Mouse (Mus musculus): ENCODE data around the gene Slc34a1.

Slc34a1 gene

DNA sequence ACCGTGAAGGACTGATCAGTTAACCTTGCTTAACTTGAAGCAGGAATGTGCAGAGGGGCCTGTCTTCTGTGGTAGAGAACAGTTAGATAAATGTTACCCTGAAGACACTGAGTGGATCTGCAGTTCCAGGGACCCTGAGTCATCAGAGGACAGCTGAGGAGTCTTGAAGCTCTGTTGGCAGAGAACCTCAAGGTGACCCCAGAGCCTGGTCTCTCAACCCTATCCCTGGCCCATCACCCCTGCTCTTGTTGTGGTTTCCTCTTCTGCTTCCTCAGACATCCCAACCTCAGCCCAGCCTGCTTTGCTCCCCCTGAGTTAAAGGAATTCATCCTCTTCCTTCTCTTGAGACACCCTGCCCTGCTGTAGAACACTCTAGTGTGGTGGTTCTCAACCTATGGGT lies at the start of gene Slc34a1:
Gene Slc34a1, plus strand, starts transcription at position 100 of the 400 bp plus-strand sequence.
- no peak for DNase-seq (ENCODE audit: low spot score)

DNA sequence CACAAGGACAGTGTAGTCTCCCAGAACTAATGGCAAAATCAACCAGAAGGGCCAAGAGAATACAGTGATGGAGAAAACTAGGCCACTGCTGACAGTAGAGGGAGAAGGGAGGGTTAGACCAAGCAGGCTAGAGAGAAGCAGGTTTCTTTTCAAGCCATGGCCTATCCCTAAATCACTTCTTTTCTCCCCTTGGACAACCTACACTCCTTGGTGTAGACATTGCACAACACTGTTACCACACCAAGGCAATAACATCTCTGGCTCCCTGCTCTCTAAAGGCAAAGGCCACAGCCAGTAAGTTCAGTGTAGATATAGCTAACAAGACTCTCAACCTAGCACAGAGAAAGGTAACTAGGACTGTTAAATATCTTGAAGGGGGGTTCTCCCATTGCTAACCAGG lies 36.8 kb upstream of the Slc34a1 start:
- DNase-seq (ENCODE audit: low spot score): no peak

DNA sequence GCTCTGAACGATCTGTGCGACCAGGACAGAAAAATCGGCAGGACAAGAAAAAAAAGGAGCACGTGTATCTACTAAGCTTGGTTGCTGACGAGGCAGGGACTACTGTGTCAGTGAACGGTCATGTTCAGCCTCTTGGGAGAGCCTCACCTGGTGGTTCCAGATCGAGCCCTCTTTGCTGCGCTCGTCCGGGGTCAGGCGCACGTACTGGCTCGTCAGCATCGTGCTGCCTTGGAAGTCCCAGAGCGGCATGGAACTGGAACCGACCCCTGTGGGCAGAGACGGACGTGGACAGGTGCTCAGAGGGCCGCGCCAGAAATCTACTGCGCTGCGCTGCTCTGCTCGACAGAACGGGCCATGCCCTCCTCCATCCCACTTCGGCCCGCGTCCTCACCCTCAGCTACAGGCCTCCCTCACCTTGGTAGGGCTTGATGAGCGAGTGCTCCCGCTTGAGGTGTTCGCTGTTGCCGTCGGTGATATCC lies 36.0 kb upstream of the Slc34a1 start:
- no peak for DNase-seq (ENCODE audit: low spot score)

DNA sequence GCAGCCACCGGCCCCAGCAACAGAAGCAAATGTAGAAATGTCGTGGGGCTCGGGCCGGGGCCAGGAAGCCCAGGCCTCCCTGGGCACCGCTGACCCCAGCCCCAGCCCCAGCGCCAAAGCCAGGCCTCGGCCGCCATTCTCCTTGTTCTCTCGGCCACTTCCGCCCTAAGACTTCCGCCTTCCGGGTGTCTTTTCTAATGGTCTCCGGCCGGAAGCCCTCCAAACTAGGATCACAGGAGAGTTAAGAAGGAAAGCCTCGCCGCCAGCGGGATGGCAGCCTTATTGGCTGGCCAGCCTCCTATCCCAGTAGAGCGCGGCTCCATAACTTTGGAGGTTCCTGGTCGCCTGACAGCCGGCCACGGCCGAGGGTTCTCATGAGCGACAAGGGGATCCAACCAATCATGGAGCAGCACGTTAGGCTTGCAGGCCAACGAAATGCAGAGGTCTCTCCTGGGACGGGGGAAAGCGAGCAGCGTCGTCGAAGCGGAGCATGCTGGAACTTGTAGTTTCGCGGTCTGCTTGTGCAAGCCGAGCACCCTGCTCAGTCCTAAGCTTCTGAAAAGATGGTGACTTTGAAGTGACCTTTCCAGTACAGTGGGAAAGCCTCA lies 35.4 kb upstream of the Slc34a1 start, which contains the start of gene Lman2:
Gene Lman2, minus strand, starts transcription at position 331 of the 608 bp plus-strand sequence.
- DNase-seq (ENCODE audit: low spot score): peak; percentile 98

DNA sequence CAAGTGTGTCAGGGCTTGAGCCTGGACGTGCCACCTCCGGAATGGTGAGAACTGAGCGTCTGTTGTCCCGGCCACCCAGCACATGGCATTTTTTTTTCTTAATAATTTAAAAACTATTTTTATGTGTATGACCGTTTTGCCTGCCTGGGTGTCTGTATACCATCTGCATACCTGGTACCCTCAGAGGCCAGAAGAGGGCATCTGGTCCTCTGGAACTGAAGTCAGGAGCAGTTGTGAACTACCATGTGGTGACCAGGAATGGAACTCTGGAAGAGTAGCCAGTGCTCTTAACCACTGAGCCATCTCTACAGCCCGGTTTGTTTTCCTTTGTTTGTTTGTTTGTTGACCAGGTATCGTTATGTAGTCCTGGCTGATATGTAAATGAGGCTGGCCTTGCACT lies 29.6 kb upstream of the Slc34a1 start:
- DNase-seq (ENCODE audit: low spot score): no peak

DNA sequence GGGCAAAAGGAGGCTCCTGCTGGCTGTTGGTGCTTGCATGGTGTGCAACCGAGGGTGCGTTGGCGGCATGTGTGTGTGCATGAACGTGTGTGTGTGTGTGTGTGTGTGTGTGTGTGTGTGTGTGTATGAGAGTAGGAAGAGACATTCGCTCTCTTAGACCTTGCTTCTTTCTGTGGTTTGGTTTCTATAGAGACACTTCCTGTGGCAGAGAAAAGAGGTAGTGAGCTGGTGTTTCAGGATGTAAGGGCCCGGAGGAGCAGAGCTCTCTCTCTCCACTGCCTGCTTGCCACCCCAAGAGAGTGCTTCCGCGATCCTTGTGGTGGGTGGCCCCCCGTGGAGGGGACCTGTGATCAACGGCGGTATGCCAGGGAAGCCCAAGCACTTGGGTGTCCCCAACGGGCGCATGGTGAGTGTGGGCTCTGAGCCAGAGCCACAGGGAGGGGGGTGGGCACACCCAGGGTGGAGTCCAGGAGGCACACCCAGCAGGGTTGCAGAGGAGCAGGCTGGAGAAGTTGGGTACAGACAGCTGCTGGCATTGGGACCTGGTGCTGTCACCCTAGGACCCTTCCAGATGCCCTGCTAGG lies 28.4 kb upstream of the Slc34a1 start, which contains the start of gene Rgs14:
Gene Rgs14, plus strand, starts transcription at position 202 of the 584 bp plus-strand sequence.
- peak; percentile 73 for DNase-seq (ENCODE audit: low spot score)

DNA sequence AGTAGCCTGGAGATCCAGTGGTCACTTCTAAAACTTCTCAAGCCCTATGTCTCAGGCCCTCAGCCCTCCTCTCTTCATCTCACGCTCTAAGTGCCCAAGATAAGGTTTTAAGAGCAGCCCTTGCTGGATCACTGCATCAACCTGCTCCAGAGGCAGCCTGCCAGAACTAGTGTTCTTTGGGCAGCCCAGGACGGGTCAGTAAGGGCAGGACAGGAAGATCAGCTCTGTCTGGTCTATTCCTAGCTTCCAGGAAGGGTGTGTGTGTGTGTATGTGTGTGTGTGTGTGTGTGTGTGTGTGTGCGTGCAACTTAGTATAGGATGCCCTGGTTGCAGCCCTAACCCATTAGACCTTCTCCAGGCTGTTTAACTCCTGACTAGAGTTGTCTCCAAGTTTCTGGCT lies 27.8 kb upstream of the Slc34a1 start:
- no peak for DNase-seq (ENCODE audit: low spot score)

DNA sequence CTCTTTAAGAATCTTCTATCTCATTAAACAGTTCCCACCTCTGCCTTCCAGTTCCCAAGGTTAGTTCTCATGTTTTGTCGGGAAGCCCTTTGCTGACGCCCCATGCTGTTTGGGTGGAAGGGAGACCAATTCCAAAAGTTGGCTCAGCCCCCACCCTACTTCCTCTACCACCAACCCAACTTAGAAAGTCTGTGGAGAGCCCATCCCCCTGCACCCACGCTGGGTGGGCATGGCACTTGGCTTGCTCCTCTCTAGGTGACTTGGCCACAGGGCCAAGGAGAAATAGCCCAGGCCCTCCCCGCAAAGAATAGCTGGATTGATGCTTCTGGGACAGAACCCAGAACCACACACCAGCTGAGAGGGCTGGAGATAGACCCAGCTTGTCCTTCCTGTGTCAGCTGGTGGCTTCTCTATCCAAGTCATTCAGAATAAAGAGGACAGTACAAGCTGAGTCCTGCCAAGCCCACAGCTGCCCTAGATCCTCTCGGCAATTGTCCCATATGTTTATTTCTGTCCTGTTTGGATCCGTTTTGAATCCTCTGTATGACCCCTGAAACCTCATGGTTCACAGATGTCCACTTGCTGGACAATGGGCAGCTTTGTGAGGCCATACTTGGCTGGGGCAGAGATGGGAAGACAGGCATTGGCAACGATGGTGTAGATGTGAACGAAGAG lies 26.8 kb upstream of the Slc34a1 start:
- no peak for DNase-seq (ENCODE audit: low spot score)

DNA sequence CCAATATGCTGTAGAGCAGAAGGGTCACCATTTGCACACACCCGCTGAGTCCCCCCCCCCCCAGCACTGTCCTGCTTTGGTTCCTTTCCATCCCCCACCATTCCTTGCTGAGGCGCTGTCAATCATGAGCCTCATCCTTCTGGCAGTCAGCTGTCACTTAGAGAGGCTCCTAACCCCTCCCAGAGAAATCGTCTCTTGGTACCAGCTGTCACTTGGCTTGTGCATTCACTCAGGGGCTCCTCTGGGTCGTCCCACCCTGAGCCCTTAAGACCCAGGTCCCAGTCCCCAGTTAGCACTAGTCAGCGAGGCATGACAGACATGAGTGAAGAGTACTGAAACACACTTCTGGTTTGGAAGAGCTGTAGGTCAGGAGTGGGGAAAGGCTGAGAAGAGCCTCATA lies 26.2 kb upstream of the Slc34a1 start:
- DNase-seq (ENCODE audit: low spot score): no peak

DNA sequence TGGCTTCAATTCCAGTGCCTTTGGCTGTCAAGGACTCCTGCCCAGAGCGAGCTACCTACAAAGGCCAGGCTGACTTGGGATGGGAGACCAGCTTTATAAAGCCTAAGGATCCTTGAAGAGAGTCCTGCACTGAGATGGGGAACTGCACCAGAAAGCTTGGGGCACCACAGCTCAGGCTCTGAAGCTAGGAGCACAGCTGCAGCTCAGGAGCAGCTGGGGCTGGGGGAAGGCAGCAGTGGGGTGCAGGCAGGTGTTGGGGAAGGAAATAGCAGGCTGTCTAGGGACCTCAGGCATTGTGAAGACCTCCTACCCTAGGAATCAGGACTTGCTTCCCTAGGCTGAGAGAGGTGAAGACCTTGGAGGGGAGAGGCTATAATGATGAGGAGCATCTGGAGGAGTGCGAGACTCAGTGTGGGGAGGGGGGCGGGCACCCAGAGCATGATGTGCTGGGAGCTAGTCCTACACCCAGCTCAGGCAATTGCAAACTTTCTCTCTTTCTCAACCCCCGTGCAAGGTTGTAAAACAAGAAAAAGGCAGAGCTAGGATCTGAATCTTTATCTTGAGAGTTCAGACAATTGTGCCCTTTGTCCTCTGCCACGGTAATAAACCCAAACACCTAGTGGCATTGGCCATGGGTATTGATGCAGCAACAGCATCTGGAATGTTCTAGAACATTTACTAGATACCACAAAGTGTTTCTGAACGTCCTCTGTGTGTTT lies 23.6 kb upstream of the Slc34a1 start:
- DNase-seq (ENCODE audit: low spot score): no peak

DNA sequence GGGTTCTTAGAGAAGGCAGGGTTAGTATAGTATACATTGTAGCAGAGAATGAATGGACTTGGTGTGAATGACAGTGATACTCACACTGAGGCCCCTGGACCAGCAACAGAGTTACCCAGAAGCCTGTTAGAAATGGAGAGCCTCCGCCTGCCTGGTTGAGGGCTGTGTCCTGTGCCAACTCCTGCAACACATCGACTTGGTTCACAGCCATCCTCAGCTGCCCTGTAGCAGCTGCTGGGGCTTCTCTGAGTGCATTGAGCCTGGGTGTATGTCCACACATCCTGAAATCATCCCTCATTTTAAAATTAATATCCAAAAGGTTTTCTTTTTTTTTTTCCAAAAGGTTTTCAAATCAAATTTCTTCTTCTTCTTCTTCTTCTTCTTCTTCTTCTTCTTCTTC lies 22.1 kb upstream of the Slc34a1 start:
- DNase-seq (ENCODE audit: low spot score): no peak

DNA sequence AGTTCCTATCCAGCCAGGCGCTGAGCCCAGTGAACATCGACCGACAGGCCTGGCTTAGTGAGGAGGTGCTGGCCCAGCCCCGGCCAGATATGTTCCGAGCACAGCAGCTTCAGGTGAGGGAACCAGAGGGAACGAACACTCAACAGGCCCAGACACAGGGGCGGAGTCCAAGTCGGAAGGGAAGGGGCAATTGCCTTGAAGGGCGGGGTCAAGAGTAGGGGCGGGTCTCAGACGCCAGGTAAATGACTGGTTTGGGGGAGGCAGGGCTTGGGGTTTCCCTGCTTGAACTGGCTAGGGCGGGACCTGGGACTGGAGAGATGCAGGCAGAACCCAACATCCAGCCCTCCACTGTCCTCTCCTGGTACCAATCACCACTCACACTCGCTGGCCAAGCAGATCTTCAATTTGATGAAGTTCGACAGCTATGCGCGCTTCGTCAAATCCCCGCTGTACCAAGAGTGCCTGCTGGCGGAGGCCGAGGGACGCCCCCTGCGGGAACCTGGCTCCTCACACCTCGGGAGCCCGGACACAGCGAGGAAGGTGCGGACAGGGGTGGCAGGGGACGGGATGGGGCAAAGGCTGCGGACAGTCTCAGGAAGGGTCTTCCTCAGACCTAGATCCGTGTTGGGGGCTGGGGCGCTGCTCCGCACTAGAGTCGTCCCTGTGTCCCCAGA lies 18.9 kb upstream of the Slc34a1 start:
- no peak for DNase-seq (ENCODE audit: low spot score)

DNA sequence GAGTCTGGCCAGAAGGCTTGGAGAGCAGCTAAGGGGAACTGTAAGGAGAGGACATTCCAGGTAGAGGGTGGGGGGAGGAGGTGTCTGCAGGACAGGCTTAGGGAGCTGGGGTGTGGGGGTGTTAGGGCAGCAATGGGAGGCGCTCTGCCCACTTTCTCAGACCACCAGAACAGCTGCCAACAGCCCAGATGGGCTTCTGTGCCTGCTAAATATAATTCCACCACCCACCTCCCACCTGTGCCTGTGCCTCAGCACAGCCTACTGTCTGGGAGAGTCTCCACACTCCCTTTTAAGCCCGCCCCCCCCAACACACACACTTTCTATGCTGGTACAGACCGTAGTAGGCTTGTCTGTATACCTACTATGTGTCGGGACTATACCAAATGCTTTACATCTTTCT lies 16.2 kb upstream of the Slc34a1 start:
- DNase-seq (ENCODE audit: low spot score): no peak

DNA sequence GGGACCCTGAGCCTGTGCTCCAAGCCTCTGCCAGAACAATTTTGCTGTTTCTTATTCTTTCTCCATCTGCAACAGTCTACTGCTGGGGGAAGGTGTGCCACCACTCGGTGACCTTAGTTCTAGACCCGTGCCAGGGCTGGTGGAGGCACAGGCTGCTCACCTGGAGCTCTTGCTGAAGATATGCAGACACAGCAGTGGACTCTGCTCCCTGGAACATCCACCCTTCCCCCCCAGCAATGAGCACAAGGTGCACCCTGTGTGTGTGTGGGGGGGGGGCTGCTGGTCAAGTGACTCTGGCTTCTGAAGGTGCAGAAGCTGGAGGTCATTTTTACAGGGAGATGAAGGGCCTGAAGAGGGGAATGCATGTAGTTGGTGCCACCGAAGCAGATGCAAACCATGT lies 7.3 kb upstream of the Slc34a1 start:
- DNase-seq (ENCODE audit: low spot score): no peak

DNA sequence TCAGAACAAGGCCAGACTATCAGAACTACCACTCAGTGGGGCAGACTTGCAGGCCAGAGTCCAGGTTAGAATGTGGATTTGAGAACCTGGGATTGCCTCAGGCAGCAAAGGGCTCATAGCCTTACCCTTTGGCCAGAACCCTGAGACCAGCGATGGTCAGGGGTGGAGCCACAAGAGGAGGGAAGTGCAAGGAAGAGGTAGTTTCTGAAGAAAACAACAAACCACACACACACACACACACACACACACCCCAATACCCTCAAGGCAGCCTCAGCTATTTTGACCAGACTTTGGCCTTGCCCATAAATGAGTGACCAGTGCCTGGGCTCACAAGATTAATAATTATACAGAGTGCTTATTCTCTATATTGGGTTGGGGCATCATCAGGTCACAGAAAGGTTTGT lies 6.4 kb upstream of the Slc34a1 start:
- DNase-seq (ENCODE audit: low spot score): no peak

DNA sequence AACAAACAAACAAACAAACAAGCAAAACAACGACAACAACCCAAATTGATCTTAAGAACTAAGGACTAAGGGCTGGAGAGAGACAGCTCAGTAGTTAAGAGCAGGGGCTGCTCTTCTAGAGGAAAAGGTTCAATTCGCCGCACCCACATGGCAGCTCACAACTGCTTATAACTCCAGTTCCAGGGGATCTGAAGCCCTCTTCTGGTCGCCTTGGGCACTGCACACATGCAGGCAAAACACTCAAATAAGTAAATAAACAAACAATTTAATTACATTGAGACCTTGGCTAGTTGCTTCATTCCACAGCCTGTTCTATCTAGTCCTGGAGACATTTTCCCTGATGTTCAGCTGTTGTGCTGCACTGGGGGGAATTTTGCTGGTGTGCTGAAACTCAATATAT lies 5.1 kb upstream of the Slc34a1 start:
- no peak for DNase-seq (ENCODE audit: low spot score)

DNA sequence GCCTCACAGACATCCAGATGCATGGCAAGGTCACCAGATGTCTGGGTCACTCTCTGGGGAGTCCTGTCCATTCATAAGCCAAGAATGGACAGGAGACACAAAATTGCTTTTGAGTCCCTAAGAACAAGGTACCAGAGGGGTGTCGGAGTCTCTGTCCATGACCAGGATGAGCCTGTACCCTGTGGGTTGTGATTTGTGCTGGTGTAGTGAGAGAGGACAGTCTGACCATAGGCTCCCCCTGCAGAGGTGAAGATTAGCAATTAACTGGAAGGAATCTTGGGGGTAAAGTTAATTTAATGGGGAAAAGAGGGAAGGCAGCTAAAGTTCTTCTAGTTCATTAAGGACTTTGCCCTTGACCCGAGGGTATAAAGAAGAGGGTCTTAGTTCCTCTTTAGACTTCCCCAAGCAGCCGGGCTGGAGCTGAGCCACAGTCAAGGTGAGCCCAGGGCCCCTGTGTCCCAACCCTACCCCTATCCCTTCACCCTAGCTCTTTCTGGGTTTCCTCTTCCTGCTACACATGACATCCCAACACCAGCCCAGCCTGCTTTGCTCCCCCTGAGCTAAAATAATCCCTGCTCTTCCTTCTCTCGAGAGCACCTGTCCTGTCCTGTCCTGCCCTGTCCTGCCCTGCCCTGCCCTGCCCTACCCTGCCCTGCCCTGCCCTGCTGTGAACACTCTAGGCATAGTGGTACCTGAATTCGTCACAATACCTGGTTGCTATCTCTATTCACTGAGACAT lies 1.5 kb downstream of the Slc34a1 start:
- no peak for DNase-seq (ENCODE audit: low spot score)

DNA sequence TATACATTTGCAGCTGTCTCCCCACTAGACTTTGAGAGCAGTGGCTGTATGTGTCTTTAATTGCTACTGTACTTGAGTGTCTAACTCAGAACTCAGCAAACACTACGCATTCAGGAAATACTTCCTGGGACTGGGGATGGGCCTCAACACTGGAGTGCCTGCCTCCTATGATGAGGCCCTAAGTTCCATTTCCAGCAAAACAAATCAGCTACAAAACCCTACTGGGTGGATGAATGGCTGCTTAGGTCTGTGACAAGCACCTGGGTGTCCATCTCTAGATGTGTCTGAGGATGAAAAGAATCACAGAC lies 2.0 kb downstream of the Slc34a1 start:
- DNase-seq (ENCODE audit: low spot score): no peak

DNA sequence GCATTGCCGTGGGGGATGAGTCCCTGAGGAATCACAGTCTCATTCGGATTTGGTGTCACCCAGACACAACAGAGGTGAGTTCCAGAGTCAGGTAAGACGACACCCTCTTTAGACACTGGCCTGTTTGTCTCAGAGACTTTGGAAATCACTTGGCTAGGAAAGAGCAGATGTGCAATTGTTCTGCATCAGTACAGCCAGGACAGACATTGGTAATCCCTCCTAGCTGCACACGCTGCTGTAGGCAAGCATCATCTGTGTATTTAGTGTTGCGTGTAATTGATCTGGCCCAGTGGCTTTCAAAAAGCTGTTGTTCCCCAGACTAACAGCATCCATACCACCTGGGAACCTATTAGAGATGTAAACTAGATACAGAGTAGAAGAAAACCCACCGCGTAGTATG lies 5.3 kb downstream of the Slc34a1 start:
- DNase-seq (ENCODE audit: low spot score): no peak

DNA sequence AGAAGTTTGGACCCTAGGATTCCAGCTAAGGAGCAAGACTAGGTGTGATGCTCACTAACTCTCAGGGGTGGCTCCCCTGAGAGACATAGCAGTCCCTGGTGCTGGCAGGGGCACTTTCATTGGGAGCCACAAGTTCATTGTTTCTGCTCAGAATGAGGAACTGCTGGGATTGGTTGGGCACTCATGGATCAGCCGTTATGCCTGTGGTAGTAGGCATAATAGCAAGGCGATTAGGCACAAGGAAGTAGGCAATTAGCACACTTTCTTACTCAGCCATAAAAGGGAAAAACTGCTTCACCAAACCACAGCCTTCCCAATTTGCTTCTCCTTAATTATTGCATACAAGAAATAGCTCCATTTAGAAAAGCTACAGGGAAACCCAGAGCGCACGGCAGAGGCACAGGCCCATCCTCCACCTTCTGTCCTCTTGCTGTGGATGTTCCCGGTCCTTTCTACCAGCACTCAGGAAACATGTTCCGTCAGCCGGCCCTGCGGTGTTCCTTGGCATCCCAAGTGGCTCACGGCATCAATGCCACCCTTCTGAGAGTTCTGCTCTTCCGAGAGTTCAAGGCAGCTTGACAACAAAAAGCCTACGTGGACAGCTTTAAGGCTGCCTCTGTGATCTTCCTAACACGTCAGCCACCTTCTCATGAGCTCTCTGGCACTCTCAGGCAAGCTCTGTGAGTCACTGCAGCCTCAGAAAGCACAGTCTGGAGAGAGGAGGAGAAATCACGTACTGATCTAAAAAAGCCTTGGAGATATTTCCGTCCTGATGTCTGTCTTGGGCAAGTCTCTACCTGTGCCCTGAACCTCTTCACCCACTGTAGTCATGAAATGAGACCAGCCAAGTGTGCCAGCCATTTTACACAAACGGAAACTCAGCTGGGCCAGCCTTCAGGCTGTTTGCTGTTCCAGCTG lies 6.2 kb downstream of the Slc34a1 start:
- DNase-seq (ENCODE audit: low spot score): no peak
